Mouse (Mus musculus) 3134 (cell line): ENCODE data around the gene Wdr44.
"Not testable (repeated sequence)": the region's sequence is repeated elsewhere in the genome, so short reads cannot be mapped to it uniquely, and the experiment has no call there.

Experiments used
- DNase-seq: peaks from one replicate; pipeline ENCODE4 v3.0.0-alpha.2; 2011; ENCODE audit warnings: low spot score; ENCODE audit not compliant: insufficient read length; ENCODE audit errors: extremely low read depth

Gene Wdr44

DNA sequence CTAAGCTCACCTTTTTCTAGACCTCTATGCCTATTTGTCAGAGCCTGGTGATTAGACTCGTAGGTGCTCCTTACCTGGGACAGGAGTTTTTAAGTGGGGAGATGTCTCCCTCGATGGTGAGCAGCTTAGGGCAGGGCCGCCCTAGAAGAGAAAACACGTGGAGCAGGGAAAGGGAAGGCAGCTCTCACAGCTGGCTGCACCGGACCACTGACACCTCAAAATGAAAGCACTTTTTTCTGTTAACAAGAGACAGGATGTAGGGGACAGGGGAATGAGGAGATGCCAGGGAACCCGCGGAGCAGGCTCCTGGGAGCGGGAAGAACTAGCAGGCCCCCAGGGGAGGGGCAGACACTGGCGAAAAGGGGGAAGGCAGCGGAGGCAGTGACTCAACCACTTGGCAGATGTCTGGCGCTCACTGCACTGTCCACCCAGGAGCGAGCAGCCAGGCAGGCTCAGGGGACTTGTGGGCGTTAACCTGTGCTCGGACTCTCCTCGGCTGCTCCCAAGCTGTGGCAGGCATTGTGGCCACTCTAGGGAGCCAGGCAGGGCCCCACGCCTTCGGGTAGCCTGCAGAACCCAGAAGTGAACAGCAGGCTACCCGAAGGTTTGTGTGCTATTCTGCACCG, 130.7 kb downstream of the Wdr44 start:
- DNase-seq = peak; percentile 85

DNA sequence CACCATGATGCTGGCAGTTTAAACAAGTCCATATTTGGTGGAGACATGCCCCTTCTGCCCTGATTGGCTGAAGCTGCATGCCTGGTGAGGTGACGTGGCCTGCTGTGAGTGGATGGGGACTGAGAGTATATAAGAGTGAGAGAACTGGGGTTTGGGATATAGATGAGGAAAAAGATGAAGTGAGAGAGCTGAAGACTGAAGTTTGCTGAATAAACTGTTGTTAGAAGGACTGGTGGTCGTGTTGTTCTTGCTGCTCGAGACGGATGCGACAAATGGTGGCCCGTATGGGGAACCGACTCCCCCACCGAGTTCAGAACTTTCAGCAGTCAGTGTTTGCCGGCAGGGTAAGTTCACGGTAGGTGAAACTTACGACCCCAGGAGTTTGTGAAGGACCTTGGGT, 140.9 kb downstream of the Wdr44 start:
- not testable (repeated sequence) for DNase-seq

DNA sequence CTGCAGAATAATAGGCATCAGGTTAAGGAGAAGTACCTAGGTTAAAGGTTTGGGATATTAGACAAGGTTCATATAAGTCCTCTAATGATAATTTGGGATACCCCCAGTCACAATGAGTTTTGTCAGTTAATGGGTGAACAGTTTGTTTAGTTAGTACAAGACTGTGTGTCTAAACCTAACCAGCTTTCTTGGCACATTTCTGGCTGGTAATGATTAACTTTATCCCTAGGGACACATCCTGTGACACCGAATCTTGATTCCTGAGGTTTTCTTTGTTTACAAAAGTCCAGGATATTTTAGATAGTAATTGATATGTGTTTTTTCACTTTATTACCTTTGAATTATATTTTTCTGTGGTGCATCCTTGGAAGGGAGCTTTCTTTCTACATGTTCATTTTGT, 148.1 kb downstream of the Wdr44 start:
- no peak for DNase-seq
